In genomic region chr4:136757096-136757495, GRCm38 (mm10) we compare ENCODE assay signal across 13 mouse cellular contexts.
A peak's percentile ranks its signal among the peaks of the same experiment; 100 is the strongest.
DNase-seq lines count a peak whose midpoint lies in the region; ATAC-seq and TF ChIP-seq lines count a peak whose summit lies in the region.
"Had no signal": no experiment of that assay in that cellular context is flagged by ENCODE, and none has a peak within 500 bp of the region (broad histone marks: within the 10 kb centered on the region; RNA-seq: fewer than 3 reads in every experiment).

No protein-coding gene starts in this region.

- peaks cover 94% of the 10 kb centered on the region for H3K4me1 ChIP-seq in forebrain, embryonic 10.5 days
- H3K4me1 ChIP-seq in forebrain, postnatal 0 days (ENCODE audit: insufficient read depth), result peaks cover 20% of the 10 kb centered on the region
- H3K4me1 ChIP-seq in embryonic facial prominence, embryonic 12.5 days, result peaks cover 61% of the 10 kb centered on the region
- H3K4me1 ChIP-seq in hindbrain, embryonic 15.5 days (replicated peaks), result peaks cover 73% of the 10 kb centered on the region
- H3K4me1 ChIP-seq in midbrain, postnatal 0 days (ENCODE audit: insufficient read depth, low read length), result peaks cover 35% of the 10 kb centered on the region

- H3K27me3 ChIP-seq in forebrain, embryonic 10.5 days (ENCODE audit: poor library complexity, severe bottlenecking), result peaks cover 33% of the 10 kb centered on the region
- H3K27me3 ChIP-seq in forebrain, postnatal 0 days (ENCODE audit: insufficient read depth, low read length), result no peaks in the 10 kb centered on the region
- no peaks in the 10 kb centered on the region for H3K27me3 ChIP-seq in embryonic facial prominence, embryonic 12.5 days
- H3K27me3 ChIP-seq in hindbrain, embryonic 15.5 days, result no peaks in the 10 kb centered on the region
- no peaks in the 10 kb centered on the region for H3K27me3 ChIP-seq in midbrain, postnatal 0 days (ENCODE audit: insufficient read depth, low read length)

- no peak overlapping the region for H3K4me2 ChIP-seq in forebrain, postnatal 0 days (ENCODE audit: low read depth)
- H3K4me2 ChIP-seq in embryonic facial prominence, embryonic 12.5 days (replicated peaks), result no peak overlapping the region
- H3K4me2 ChIP-seq in hindbrain, embryonic 15.5 days, result no peak overlapping the region
- H3K4me2 ChIP-seq in midbrain, postnatal 0 days (ENCODE audit: low read depth, low read length, poor library complexity, severe bottlenecking), result no peak overlapping the region
- H3K4me2 ChIP-seq: heart, embryonic 12.5 days had no signal

- no peak for ATAC-seq in forebrain, postnatal 0 days
- ATAC-seq in embryonic facial prominence, embryonic 12.5 days (ENCODE audit: insufficient number of reproducible peaks, insufficient read depth, low FRiP score, low TSS enrichment), result no peak
- ATAC-seq in hindbrain, embryonic 15.5 days (ENCODE audit: low FRiP score, low read depth), result 0 out of 2 replicates have a peak, but pooled peaks have one; percentile 16
- ATAC-seq in midbrain, postnatal 0 days (ENCODE audit: low FRiP score), result no peak

- H3K9ac ChIP-seq in forebrain, postnatal 0 days, result no peak overlapping the region
- no peak overlapping the region for H3K9ac ChIP-seq in embryonic facial prominence, embryonic 12.5 days
- peak overlapping the region; percentile 7; the same call in 1 of the 2 replicates for H3K9ac ChIP-seq in hindbrain, embryonic 15.5 days
- no peak overlapping the region for H3K9ac ChIP-seq in midbrain, postnatal 0 days (replicated peaks; ENCODE audit: low read length, poor library complexity, severe bottlenecking)
- H3K9ac ChIP-seq: heart, embryonic 12.5 days had no signal

- H3K36me3 ChIP-seq in forebrain, embryonic 10.5 days (replicated peaks), result peaks cover 34% of the 10 kb centered on the region
- no peaks in the 10 kb centered on the region; the same call in 1 of the 2 replicates for H3K36me3 ChIP-seq in forebrain, postnatal 0 days (ENCODE audit: insufficient read depth)
- H3K36me3 ChIP-seq in embryonic facial prominence, embryonic 12.5 days, result no peaks in the 10 kb centered on the region; the same call in 1 of the 2 replicates
- no peaks in the 10 kb centered on the region for H3K36me3 ChIP-seq in hindbrain, embryonic 15.5 days
- H3K36me3 ChIP-seq in midbrain, postnatal 0 days (ENCODE audit: insufficient read depth, low read length), result 0 out of 2 replicates have a peak, but pooled peaks cover 3% of the 10 kb centered on the region
- H3K36me3 ChIP-seq: heart, embryonic 12.5 days had no signal

- no peak for DNase-seq in forebrain, embryonic 10.5 days (ENCODE audit: extremely low spot score, low spot score)
- no peak for DNase-seq in forebrain, postnatal 0 days
- peak; percentile 43 for DNase-seq in midbrain, postnatal 0 days (ENCODE audit: low spot score)
- no peak for DNase-seq in spleen, postnatal 14 days (ENCODE audit: low spot score in 2 of 2)
- no peak for DNase-seq in layer of hippocampus, adult 11-12 months (ENCODE audit: low spot score)
- DNase-seq in right cerebral cortex, postnatal 10 days (ENCODE audit: low spot score in 2 of 2), result no peak
- DNase-seq: adrenal gland, adult 8-10 months; gastrocnemius, postnatal 10 days; kidney, postnatal 4 days; liver had no signal

- no peaks in the 10 kb centered on the region for H3K9me3 ChIP-seq in forebrain, embryonic 10.5 days
- no peaks in the 10 kb centered on the region for H3K9me3 ChIP-seq in forebrain, postnatal 0 days (ENCODE audit: low read length)
- no peaks in the 10 kb centered on the region for H3K9me3 ChIP-seq in embryonic facial prominence, embryonic 12.5 days
- no peaks in the 10 kb centered on the region for H3K9me3 ChIP-seq in hindbrain, embryonic 15.5 days
- no peaks in the 10 kb centered on the region for H3K9me3 ChIP-seq in midbrain, postnatal 0 days (ENCODE audit: low read length)
- H3K9me3 ChIP-seq: heart, embryonic 12.5 days had no signal

- 39% methylated on average over 4 of the region's 4 CpGs for WGBS in forebrain, embryonic 10.5 days
- 41% methylated on average over 4 of the region's 4 CpGs for WGBS in forebrain, postnatal 0 days
- 57% methylated on average over 4 of the region's 4 CpGs for WGBS in embryonic facial prominence, embryonic 12.5 days
- WGBS in hindbrain, embryonic 15.5 days, result 16% methylated on average over 4 of the region's 4 CpGs
- WGBS in midbrain, postnatal 0 days, result 28% methylated on average over 4 of the region's 4 CpGs

- peak overlapping the region; percentile 42 for H3K4me3 ChIP-seq in forebrain, embryonic 10.5 days
- no peak overlapping the region for H3K4me3 ChIP-seq in forebrain, postnatal 0 days (ENCODE audit: low read depth, low read length)
- H3K4me3 ChIP-seq in embryonic facial prominence, embryonic 12.5 days, result no peak overlapping the region
- no peak overlapping the region for H3K4me3 ChIP-seq in hindbrain, embryonic 15.5 days
- H3K4me3 ChIP-seq in midbrain, postnatal 0 days (ENCODE audit: low read depth, low read length), result no peak overlapping the region
- H3K4me3 ChIP-seq: heart, embryonic 12.5 days had no signal

- peak overlapping the region; percentile 91 for H3K27ac ChIP-seq in forebrain, embryonic 10.5 days
- H3K27ac ChIP-seq in forebrain, postnatal 0 days (ENCODE audit: low read depth, low read length), result no peak overlapping the region
- peak overlapping the region; percentile 71; the same call in 1 of the 2 replicates for H3K27ac ChIP-seq in embryonic facial prominence, embryonic 12.5 days
- H3K27ac ChIP-seq in hindbrain, embryonic 15.5 days (replicated peaks), result peak overlapping the region; percentile 86
- peak overlapping the region; percentile 84 for H3K27ac ChIP-seq in midbrain, postnatal 0 days (ENCODE audit: low read depth, low read length)

- TF ChIP-seq CTCF in forebrain, postnatal 0 days (IDR thresholded peaks at IDR 0.05; ENCODE audit: low read depth), result no peak
- TF ChIP-seq CTCF in midbrain, postnatal 0 days (IDR thresholded peaks at IDR 0.05), result no peak
